Mouse (Mus musculus): ENCODE measurements around the gene Ccdc149. TPM values are rescaled to one million over a fixed set of nuclear protein-coding genes. Genes with fewer than 3 reads are reported as not detected.

Gene Ccdc149
- polyA plus RNA-seq, 1 experiment: not detected

GRCm38 (mm10) chr5:52408668-52409315 lies 62.5 kb downstream of the Ccdc149 start:
- TF ChIP-seq MAX (IDR thresholded peaks at IDR 0.05; ENCODE audit: low read depth): no peak
- no peak for TF ChIP-seq USF1 (IDR thresholded peaks at IDR 0.05; ENCODE audit: low read depth)
- no peak for TF ChIP-seq CEBPB (IDR thresholded peaks at IDR 0.05; ENCODE audit: insufficient read depth, poor library complexity, severe bottlenecking)
- TF ChIP-seq POLR2AphosphoS2 (IDR thresholded peaks at IDR 0.05; ENCODE audit: insufficient read length, low read depth): no peak
- no peak for TF ChIP-seq REST (IDR thresholded peaks at IDR 0.05; ENCODE audit: insufficient read depth, insufficient read length)
- no peak for TF ChIP-seq TCF3 (IDR thresholded peaks at IDR 0.05; ENCODE audit: insufficient read length, low read depth)
- TF ChIP-seq E2F4 (IDR thresholded peaks at IDR 0.05; ENCODE audit: insufficient read depth): no peak
- no peak for TF ChIP-seq MYOD1 (IDR thresholded peaks at IDR 0.05; ENCODE audit: control insufficient read depth in 1 of 3, insufficient read length in 2 of 3, low read depth in 2 of 3)
- TF ChIP-seq POLR2A (IDR thresholded peaks at IDR 0.05; ENCODE audit: insufficient read length, low read depth): no peak
- no peak for TF ChIP-seq SRF (IDR thresholded peaks at IDR 0.05; ENCODE audit: control insufficient read depth, insufficient read length, low read depth)
- H3K79me2 ChIP-seq (ENCODE audit: control insufficient read depth, insufficient read depth): no peaks in the 10 kb centered on the region
- H3K36me3 ChIP-seq (ENCODE audit: control insufficient read depth, insufficient read depth): no peaks in the 10 kb centered on the region
- no peak overlapping the region for H3K4me2 ChIP-seq (ENCODE audit: low read depth)
- no peaks in the 10 kb centered on the region for H3K27me3 ChIP-seq (ENCODE audit: control insufficient read depth, insufficient read depth, insufficient read length)
- H3K4me3 ChIP-seq: no peak overlapping the region
- H3ac ChIP-seq (ENCODE audit: control insufficient read depth, insufficient read length): no peak overlapping the region

DNA sequence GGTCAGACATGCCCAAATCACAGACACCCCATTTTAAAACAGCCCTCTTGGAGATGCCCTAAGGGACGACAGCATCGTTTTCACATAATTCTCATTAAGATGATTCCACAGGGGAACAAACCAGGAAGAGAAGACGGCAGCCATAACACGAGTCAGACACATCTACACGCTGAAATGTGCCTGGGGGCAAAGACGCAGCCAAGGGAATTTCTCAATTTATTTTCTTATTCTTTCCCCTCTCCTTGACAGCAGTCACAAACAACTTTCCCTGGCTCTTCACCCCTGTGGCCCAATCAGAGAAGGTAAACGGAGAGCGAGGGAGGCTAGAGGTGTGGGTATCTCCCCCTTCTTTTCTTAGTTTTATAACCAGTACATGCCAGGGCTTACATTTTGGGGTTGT lies 66.9 kb downstream of the Ccdc149 start:
- TF ChIP-seq E2F4 (IDR thresholded peaks at IDR 0.05; ENCODE audit: insufficient read depth) (no peak), REST (IDR thresholded peaks at IDR 0.05; ENCODE audit: insufficient read depth, insufficient read length) (no peak)
- no peak overlapping the region for H3ac ChIP-seq (ENCODE audit: control insufficient read depth, insufficient read length)
- no peaks in the 10 kb centered on the region for H3K36me3 ChIP-seq (ENCODE audit: control insufficient read depth, insufficient read depth)
- no peaks in the 10 kb centered on the region for H3K79me2 ChIP-seq (ENCODE audit: control insufficient read depth, insufficient read depth)
- H3K4me2 ChIP-seq (ENCODE audit: low read depth): no peak overlapping the region
- no peak overlapping the region for H3K4me3 ChIP-seq
- no peaks in the 10 kb centered on the region for H3K27me3 ChIP-seq (ENCODE audit: control insufficient read depth, insufficient read depth, insufficient read length)

- no peak overlapping the region for H3K4me2 ChIP-seq (ENCODE audit: low read depth)
- TF ChIP-seq MYOD1 (IDR thresholded peaks at IDR 0.05; ENCODE audit: control insufficient read depth in 1 of 3, insufficient read length in 2 of 3, low read depth in 2 of 3): no peak
- no peak for TF ChIP-seq REST (IDR thresholded peaks at IDR 0.05; ENCODE audit: insufficient read depth, insufficient read length)
- TF ChIP-seq SRF (IDR thresholded peaks at IDR 0.05; ENCODE audit: control insufficient read depth, insufficient read length, low read depth): no peak
- no peak for TF ChIP-seq TCF3 (IDR thresholded peaks at IDR 0.05; ENCODE audit: insufficient read length, low read depth)
- TF ChIP-seq USF1 (IDR thresholded peaks at IDR 0.05; ENCODE audit: low read depth): no peak
- TF ChIP-seq CEBPB (IDR thresholded peaks at IDR 0.05; ENCODE audit: insufficient read depth, poor library complexity, severe bottlenecking): no peak
- no peak for TF ChIP-seq MYOG (IDR thresholded peaks at IDR 0.05; ENCODE audit: control insufficient read depth in 1 of 3, insufficient read depth in 1 of 3, insufficient read length in 2 of 3, low read depth in 2 of 3)
- no peak for TF ChIP-seq E2F4 (IDR thresholded peaks at IDR 0.05; ENCODE audit: insufficient read depth)
- no peak for TF ChIP-seq TCF12 (IDR thresholded peaks at IDR 0.05; ENCODE audit: insufficient read depth, poor library complexity, severe bottlenecking)
- no peak for TF ChIP-seq MAX (IDR thresholded peaks at IDR 0.05; ENCODE audit: low read depth)
- no peak for TF ChIP-seq POLR2AphosphoS2 (IDR thresholded peaks at IDR 0.05; ENCODE audit: insufficient read length, low read depth)
- no peak for TF ChIP-seq POLR2A (IDR thresholded peaks at IDR 0.05; ENCODE audit: insufficient read length, low read depth)
Measured at GRCm38 (mm10) chr5:52393756-52394155, 77.6 kb downstream of the Ccdc149 start.

DNA sequence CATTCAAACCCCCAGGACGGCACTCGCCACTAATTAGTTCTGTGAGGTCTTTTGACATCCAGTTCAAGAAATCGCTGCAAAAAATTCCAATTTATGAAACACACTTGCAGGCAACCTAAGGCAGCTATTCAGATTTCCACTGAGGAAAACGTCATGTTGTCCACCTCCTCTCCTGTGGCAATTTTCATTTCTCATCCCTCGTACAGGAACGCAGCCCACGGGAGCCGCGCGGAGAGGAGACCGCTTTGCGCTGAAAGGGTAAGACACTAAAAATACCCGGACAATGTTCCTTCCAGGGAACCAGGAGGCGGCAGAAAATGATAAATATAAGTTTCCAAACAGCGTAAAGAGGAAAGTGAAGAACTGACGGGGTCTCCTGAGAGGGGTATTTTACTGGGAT lies 79.8 kb downstream of the Ccdc149 start:
- H3K27me3 ChIP-seq (ENCODE audit: control insufficient read depth, insufficient read depth, insufficient read length): no peaks in the 10 kb centered on the region
- H3K4me2 ChIP-seq (ENCODE audit: low read depth): no peak overlapping the region
- no peaks in the 10 kb centered on the region for H3K79me2 ChIP-seq (ENCODE audit: control insufficient read depth, insufficient read depth)
- no peak for TF ChIP-seq E2F4 (IDR thresholded peaks at IDR 0.05; ENCODE audit: insufficient read depth)
- TF ChIP-seq TCF12 (IDR thresholded peaks at IDR 0.05; ENCODE audit: insufficient read depth, poor library complexity, severe bottlenecking): no peak
- no peak overlapping the region for H3ac ChIP-seq (ENCODE audit: control insufficient read depth, insufficient read length)
- H3K36me3 ChIP-seq (ENCODE audit: control insufficient read depth, insufficient read depth): no peaks in the 10 kb centered on the region
- H3K4me3 ChIP-seq: no peak overlapping the region

More at GRCm38 (mm10) chr5:52393756-52394155, 77.6 kb downstream of the Ccdc149 start:
- no peaks in the 10 kb centered on the region for H3K27me3 ChIP-seq (ENCODE audit: control insufficient read depth, insufficient read depth, insufficient read length)
- H3K4me3 ChIP-seq: no peak overlapping the region
- H3K36me3 ChIP-seq (ENCODE audit: control insufficient read depth, insufficient read depth): no peaks in the 10 kb centered on the region
- H3K79me2 ChIP-seq (ENCODE audit: control insufficient read depth, insufficient read depth): no peaks in the 10 kb centered on the region
- H3ac ChIP-seq (ENCODE audit: control insufficient read depth, insufficient read length): no peak overlapping the region

DNA sequence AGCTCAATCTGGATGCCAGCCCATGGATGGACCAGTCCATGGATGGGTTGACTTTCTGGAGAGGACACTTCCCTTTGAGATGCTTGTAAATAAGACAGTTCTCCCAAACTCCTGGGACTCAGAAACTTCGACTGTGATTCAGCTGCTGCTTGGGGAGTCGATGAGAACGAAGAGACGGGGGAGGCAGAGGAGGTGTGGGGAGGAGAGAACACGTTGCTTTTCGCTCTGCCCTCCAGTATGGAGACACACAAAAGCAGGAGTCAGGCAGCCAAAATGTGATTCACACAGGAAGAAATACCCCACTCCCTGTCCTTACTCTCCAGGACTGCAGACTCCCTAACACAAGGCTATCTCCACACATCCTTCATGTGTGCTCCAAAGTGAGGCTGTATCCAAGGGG lies 80.9 kb downstream of the Ccdc149 start:
- no peak overlapping the region for H3K4me2 ChIP-seq (ENCODE audit: low read depth)
- no peaks in the 10 kb centered on the region for H3K79me2 ChIP-seq (ENCODE audit: control insufficient read depth, insufficient read depth)
- TF ChIP-seq E2F4 (IDR thresholded peaks at IDR 0.05; ENCODE audit: insufficient read depth) (no peak), CEBPB (IDR thresholded peaks at IDR 0.05; ENCODE audit: insufficient read depth, poor library complexity, severe bottlenecking) (no peak), SRF (IDR thresholded peaks at IDR 0.05; ENCODE audit: control insufficient read depth, insufficient read length, low read depth) (no peak), POLR2A (IDR thresholded peaks at IDR 0.05; ENCODE audit: insufficient read length, low read depth) (no peak), MYOD1 (IDR thresholded peaks at IDR 0.05; ENCODE audit: control insufficient read depth in 1 of 3, insufficient read length in 2 of 3, low read depth in 2 of 3) (no peak), MAX (IDR thresholded peaks at IDR 0.05; ENCODE audit: low read depth) (no peak), TCF3 (IDR thresholded peaks at IDR 0.05; ENCODE audit: insufficient read length, low read depth) (no peak), REST (IDR thresholded peaks at IDR 0.05; ENCODE audit: insufficient read depth, insufficient read length) (no peak), MYOG (IDR thresholded peaks at IDR 0.05; ENCODE audit: control insufficient read depth in 1 of 3, insufficient read depth in 1 of 3, insufficient read length in 2 of 3, low read depth in 2 of 3) (no peak), TCF12 (IDR thresholded peaks at IDR 0.05; ENCODE audit: insufficient read depth, poor library complexity, severe bottlenecking) (no peak), USF1 (IDR thresholded peaks at IDR 0.05; ENCODE audit: low read depth) (no peak), POLR2AphosphoS2 (IDR thresholded peaks at IDR 0.05; ENCODE audit: insufficient read length, low read depth) (no peak)
- no peak overlapping the region for H3K4me3 ChIP-seq
- H3ac ChIP-seq (ENCODE audit: control insufficient read depth, insufficient read length): no peak overlapping the region
- no peaks in the 10 kb centered on the region for H3K36me3 ChIP-seq (ENCODE audit: control insufficient read depth, insufficient read depth)
- H3K27me3 ChIP-seq (ENCODE audit: control insufficient read depth, insufficient read depth, insufficient read length): no peaks in the 10 kb centered on the region
